Mouse (Mus musculus): ENCODE results near the gene Zfyve9. TPM values are rescaled to one million over a fixed set of nuclear protein-coding genes. Genes with fewer than 3 reads are reported as not detected.

Zfyve9 gene
- polyA plus RNA-seq (2015; fragmentation: Nextera tagmentation; extraction: Ambion mirVana) = 6.6 and 7.2 TPM in 2 replicates

DNA sequence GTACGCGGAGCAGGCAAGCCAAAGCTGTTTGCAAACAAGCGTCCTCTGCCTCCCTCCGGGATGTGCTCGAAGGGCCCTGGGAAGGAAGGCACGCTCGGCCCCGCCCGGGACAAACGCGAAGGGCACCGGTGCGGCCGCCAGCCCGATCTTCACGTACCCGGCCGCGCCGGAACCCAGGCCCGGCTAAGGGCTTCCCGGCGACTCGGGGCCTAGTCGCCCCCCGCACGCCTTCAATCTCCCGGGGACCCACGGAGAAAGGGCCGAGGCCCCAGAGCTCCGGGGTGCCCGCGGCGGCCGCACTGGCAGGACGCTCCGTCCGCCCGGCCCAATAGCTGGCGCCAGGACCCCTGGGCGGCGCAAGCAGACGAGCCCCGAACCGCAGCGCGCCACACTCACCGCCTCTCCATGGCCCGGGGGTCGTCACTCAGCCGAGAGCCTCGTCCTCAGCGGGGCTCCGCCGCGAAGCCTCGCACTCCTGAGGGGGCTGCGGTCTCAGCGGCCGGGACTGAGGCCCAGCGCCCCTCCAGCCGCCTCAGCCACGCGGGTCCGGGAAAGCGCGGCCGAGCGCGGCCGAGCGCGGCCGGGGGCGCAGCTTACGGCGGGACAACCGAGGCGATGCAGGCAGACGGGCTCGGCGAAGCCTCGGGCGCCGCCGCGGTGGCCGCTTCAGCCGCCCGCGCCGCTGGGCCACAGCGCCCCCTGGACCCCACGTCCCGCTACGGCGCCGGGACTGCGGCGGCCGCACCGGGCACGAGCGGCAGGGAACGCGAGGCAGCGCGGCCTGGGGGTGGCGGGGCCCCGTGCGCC, at the start of gene Zfyve9:
Gene Zfyve9 (minus strand): TSS at position 742 of the 807 bp plus-strand sequence.
- H3K4me1 ChIP-seq = no peaks in the 10 kb centered on the region
- H3K4me3 ChIP-seq = peak within 1 kb of the TSS; percentile 97
- peak within 1 kb of the TSS; percentile 98 for H3K27ac ChIP-seq
- peak within 1 kb of the TSS; percentile 72 for H3K4me2 ChIP-seq
- H3K36me3 ChIP-seq = no peaks in the 10 kb centered on the region
- H3K9ac ChIP-seq = peak within 1 kb of the TSS; percentile 100
- ATAC-seq (ENCODE audit: insufficient number of reproducible peaks, insufficient read depth, low FRiP score, low TSS enrichment, low read depth) = peak; percentile 88
- H3K9me3 ChIP-seq = no peaks in the 10 kb centered on the region
- under 1% methylated on average over 63 of the region's 111 CpGs for WGBS
- no peaks in the 10 kb centered on the region for H3K27me3 ChIP-seq

DNA sequence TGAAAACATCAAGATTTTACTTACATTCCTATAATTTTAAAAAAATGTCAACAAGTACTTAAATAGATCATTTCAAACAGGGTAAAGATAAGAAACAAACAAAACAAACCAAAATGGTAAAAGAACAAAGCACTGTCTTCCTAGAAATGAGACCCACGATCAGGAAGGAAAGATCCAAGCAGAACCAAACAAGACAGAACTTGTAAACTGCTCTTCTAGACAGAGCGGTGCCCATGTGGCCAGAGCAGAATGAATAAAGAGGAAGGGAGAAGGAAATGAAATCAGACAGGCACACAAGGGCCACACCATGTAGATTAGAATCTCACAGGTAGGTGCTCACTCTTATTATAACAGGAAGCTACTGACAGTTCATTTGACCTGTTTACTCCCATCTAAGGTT, 46.0 kb upstream of the Zfyve9 start:
- H3K27ac ChIP-seq = no peak overlapping the region
- 73% methylated on average over 2 of the region's 2 CpGs for WGBS
- ATAC-seq (ENCODE audit: insufficient number of reproducible peaks, insufficient read depth, low FRiP score, low TSS enrichment, low read depth) = no peak
- no peaks in the 10 kb centered on the region for H3K27me3 ChIP-seq
- peaks cover 72% of the 10 kb centered on the region for H3K36me3 ChIP-seq
- H3K4me2 ChIP-seq = no peak overlapping the region
- H3K4me1 ChIP-seq = peaks cover 2% of the 10 kb centered on the region
- H3K9me3 ChIP-seq = no peaks in the 10 kb centered on the region
- H3K4me3 ChIP-seq = no peak overlapping the region
- H3K9ac ChIP-seq = no peak overlapping the region

DNA sequence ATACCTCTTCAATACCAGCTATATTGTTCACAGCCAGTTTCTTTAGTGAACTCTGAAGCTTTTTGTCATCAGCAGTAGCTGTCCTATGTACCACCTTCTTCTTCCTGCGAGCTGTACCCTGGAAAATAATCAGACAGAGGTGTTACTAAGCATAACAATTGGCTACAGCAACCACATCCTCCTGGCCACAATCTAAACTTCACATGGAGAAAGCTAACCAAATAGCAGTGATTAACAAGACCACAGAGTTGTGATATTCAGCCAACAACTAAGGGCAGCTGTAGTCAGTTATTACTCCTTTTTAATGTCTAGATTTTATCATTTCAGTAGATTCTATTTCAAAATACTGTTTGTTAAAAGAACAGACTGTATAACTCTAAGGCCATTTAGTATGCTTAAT, 45.5 kb upstream of the Zfyve9 start:
- peaks cover 76% of the 10 kb centered on the region for H3K36me3 ChIP-seq
- no peaks in the 10 kb centered on the region for H3K27me3 ChIP-seq
- no peak overlapping the region for H3K4me3 ChIP-seq
- H3K4me1 ChIP-seq = no peaks in the 10 kb centered on the region
- 78% methylated on average over 1 of the region's 1 CpGs for WGBS
- no peak for ATAC-seq (ENCODE audit: insufficient number of reproducible peaks, insufficient read depth, low FRiP score, low TSS enrichment, low read depth)
- no peaks in the 10 kb centered on the region for H3K9me3 ChIP-seq
- no peak overlapping the region for H3K9ac ChIP-seq
- no peak overlapping the region for H3K27ac ChIP-seq
- no peak overlapping the region for H3K4me2 ChIP-seq

- H3K36me3 ChIP-seq = peaks cover 80% of the 10 kb centered on the region
- WGBS = 94% methylated on average over 3 of the region's 3 CpGs
- no peak overlapping the region for H3K9ac ChIP-seq
- no peaks in the 10 kb centered on the region for H3K9me3 ChIP-seq
- no peak overlapping the region for H3K4me2 ChIP-seq
- H3K4me1 ChIP-seq = no peaks in the 10 kb centered on the region
- H3K27ac ChIP-seq = no peak overlapping the region
- H3K4me3 ChIP-seq = no peak overlapping the region
- H3K27me3 ChIP-seq = no peaks in the 10 kb centered on the region
- ATAC-seq (ENCODE audit: insufficient number of reproducible peaks, insufficient read depth, low FRiP score, low TSS enrichment, low read depth) = no peak
These were observed 45.1 kb upstream of the Zfyve9 start for GRCm38 (mm10) chr4:108825677-108826076.

- peaks cover 11% of the 10 kb centered on the region for H3K36me3 ChIP-seq
- ATAC-seq (ENCODE audit: insufficient number of reproducible peaks, insufficient read depth, low FRiP score, low TSS enrichment, low read depth) = no peak
- no peaks in the 10 kb centered on the region for H3K27me3 ChIP-seq
- 73% methylated on average over 6 of the region's 6 CpGs for WGBS
- H3K4me2 ChIP-seq = no peak overlapping the region
- H3K27ac ChIP-seq = no peak overlapping the region
- H3K4me1 ChIP-seq = no peaks in the 10 kb centered on the region
- H3K9me3 ChIP-seq = no peaks in the 10 kb centered on the region
- no peak overlapping the region for H3K4me3 ChIP-seq
- H3K9ac ChIP-seq = no peak overlapping the region
These were observed 31.0 kb upstream of the Zfyve9 start for GRCm38 (mm10) chr4:108811550-108811949.

- Histone ChIP-seq H3K27me3 (no peaks in the 10 kb centered on the region), H3K9ac (no peak overlapping the region), H3K36me3 (peaks cover 11% of the 10 kb centered on the region), H3K27ac (no peak overlapping the region), H3K4me1 (no peaks in the 10 kb centered on the region), H3K4me3 (no peak overlapping the region), H3K4me2 (no peak overlapping the region), H3K9me3 (no peaks in the 10 kb centered on the region)
- 68% methylated on average over 4 of the region's 4 CpGs for WGBS
- ATAC-seq (ENCODE audit: insufficient number of reproducible peaks, insufficient read depth, low FRiP score, low TSS enrichment, low read depth) = no peak
These were observed 30.5 kb upstream of the Zfyve9 start for GRCm38 (mm10) chr4:108811142-108811541.

GRCm38 (mm10) chr4:108803535-108803934, 22.9 kb upstream of the Zfyve9 start:
- ATAC-seq (ENCODE audit: insufficient number of reproducible peaks, insufficient read depth, low FRiP score, low TSS enrichment, low read depth) = no peak
- H3K4me3 ChIP-seq = no peak overlapping the region

DNA sequence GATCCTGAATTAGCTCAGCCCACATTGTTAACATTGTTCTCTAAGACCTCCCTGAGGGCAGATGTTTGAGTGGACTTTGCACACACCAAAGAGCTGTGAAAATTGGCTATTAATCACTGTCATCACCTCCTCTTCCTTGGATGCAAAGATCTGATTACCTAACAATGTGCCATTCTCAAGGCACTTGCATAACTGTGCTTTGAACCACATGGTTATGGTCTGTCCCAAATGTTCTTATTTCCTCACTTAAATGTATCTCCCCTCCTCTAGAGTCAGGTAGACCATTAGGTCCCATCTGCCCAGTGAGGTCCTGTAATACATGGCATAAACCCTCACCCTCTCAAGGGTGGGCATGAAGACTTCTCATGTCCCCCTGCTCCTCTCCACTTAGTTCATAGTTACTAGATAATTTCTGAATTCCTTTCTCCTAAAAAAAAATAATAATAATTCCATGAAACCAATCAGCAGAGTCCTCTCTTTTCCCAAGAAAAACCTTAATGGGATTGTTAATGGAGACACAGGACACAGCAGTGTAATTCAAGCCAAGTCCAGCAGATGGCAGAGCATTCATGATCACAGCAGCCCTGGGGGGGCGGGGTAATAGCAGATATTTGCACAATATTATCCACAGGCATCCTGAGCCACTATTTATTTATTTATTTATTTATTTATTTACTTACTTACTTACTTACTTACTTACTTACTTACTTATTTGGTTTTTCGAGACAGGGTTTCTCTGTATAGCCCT, 17.7 kb upstream of the Zfyve9 start:
- ATAC-seq (ENCODE audit: insufficient number of reproducible peaks, insufficient read depth, low FRiP score, low TSS enrichment, low read depth) = no peak
- Histone ChIP-seq H3K27ac (no peak overlapping the region), H3K9ac (no peak overlapping the region), H3K36me3 (no peaks in the 10 kb centered on the region), H3K9me3 (no peaks in the 10 kb centered on the region), H3K27me3 (no peaks in the 10 kb centered on the region), H3K4me1 (no peaks in the 10 kb centered on the region), H3K4me2 (no peak overlapping the region), H3K4me3 (no peak overlapping the region)
- WGBS = 50% methylated on average over 2 of the region's 2 CpGs

More at GRCm38 (mm10) chr4:108803535-108803934, 22.9 kb upstream of the Zfyve9 start:
- H3K27me3 ChIP-seq = no peaks in the 10 kb centered on the region
- 81% methylated on average over 2 of the region's 2 CpGs for WGBS
- no peaks in the 10 kb centered on the region for H3K36me3 ChIP-seq
- no peak overlapping the region for H3K9ac ChIP-seq
- no peak overlapping the region for H3K4me2 ChIP-seq
- no peaks in the 10 kb centered on the region for H3K9me3 ChIP-seq
- H3K4me1 ChIP-seq = no peaks in the 10 kb centered on the region
- no peak overlapping the region for H3K27ac ChIP-seq

DNA sequence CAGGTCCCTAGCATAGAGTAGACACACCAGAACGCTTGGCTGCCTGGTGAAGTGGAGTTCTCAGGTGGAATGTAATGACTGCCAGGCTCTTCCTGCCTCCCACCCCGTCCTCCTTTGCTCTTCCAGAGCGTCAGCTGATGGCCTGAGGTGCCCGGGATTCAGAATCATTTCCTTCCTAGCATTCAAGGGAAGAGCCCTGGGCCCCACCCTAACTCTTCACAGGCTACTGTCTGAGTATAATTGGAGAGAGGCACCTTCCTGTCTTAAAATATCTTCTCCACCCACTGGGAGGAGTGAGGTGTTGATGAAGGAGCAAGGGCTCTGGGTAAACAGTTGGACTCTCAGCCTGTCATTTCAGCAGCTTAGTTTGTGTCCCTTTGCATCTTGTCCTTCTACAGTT, 16.1 kb upstream of the Zfyve9 start:
- ATAC-seq (ENCODE audit: insufficient number of reproducible peaks, insufficient read depth, low FRiP score, low TSS enrichment, low read depth) = no peak
- Histone ChIP-seq H3K9me3 (no peaks in the 10 kb centered on the region), H3K9ac (no peak overlapping the region), H3K4me1 (no peaks in the 10 kb centered on the region), H3K27ac (no peak overlapping the region), H3K4me2 (no peak overlapping the region), H3K4me3 (no peak overlapping the region), H3K36me3 (no peaks in the 10 kb centered on the region), H3K27me3 (no peaks in the 10 kb centered on the region)
- WGBS = 30% methylated on average over 4 of the region's 4 CpGs

- ATAC-seq (ENCODE audit: insufficient number of reproducible peaks, insufficient read depth, low FRiP score, low TSS enrichment, low read depth) = no peak
- no peaks in the 10 kb centered on the region for H3K27me3 ChIP-seq
- H3K4me1 ChIP-seq = no peaks in the 10 kb centered on the region
- H3K27ac ChIP-seq = no peak overlapping the region
- WGBS = 41% methylated on average over 1 of the region's 1 CpGs
- no peak overlapping the region for H3K4me3 ChIP-seq
- no peak overlapping the region for H3K4me2 ChIP-seq
- H3K9ac ChIP-seq = no peak overlapping the region
- no peaks in the 10 kb centered on the region for H3K36me3 ChIP-seq
- no peaks in the 10 kb centered on the region for H3K9me3 ChIP-seq
These were observed 13.3 kb upstream of the Zfyve9 start for GRCm38 (mm10) chr4:108793941-108794340.

GRCm38 (mm10) chr4:108790507-108790906, 9.9 kb upstream of the Zfyve9 start:
- Histone ChIP-seq H3K9me3 (no peaks in the 10 kb centered on the region), H3K27me3 (no peaks in the 10 kb centered on the region), H3K27ac (no peak overlapping the region), H3K36me3 (no peaks in the 10 kb centered on the region), H3K4me2 (no peak overlapping the region), H3K4me1 (no peaks in the 10 kb centered on the region), H3K4me3 (no peak overlapping the region), H3K9ac (no peak overlapping the region)
- ATAC-seq (ENCODE audit: insufficient number of reproducible peaks, insufficient read depth, low FRiP score, low TSS enrichment, low read depth) = no peak
- WGBS = 81% methylated on average over 1 of the region's 1 CpGs
